Mouse (Mus musculus) embryo, embryonic 11.5 days (tissue): ENCODE results near the gene Scrt2.

Experiments used
- DNase-seq: peaks from one replicate; pipeline ENCODE4 v3.0.0-alpha.2; 2012; ENCODE audit warnings: low read depth, low spot score

Scrt2 gene

DNA sequence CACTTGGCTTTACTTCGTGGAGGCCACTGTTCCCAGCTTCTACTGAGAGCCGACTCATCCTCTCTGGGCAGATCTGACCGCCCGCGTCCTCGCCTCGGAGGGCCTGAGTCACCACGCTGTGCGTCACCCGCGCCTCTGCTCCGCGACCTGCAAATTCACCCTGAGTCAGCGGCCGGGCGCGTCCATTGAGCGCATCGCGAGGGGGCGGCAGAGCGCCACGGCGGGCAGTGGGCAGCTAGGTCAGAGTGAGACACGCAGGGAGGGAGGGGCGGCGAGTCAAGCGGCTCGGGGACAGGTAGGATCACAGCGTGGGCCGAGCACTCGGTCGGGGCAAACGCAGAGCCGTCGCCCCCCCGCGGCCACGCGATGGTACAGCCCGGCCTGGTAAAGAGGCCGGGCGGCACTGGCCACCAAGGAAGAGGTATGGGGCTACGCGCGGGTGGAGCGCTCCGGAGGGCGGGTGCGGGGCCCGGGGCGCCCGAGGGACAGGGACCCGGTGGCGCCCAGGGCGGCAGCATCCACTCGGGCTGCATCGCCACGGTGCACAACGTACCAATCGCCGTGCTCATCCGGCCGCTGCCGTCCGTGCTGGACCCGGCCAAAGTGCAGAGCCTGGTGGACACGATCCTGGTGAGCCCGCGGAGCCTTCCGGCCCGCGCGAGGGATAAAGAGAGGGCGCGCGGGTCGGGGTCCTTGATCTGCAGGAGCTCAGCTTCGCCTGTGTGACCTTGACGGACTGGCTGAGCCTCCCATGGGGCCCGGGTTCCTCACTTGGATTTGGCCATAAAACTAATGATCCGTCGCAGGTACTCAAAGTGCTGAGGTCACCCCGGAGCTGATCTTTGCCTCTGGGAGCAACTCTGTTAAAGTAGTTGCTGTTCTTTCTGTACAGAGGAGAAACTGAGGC is 24.2 kb downstream of the Scrt2 start, which contains the start of gene Srxn1:
Gene Srxn1, plus strand, starts transcription at position 199 of the 907 bp plus-strand sequence.
- DNase-seq = peak; percentile 74

DNA sequence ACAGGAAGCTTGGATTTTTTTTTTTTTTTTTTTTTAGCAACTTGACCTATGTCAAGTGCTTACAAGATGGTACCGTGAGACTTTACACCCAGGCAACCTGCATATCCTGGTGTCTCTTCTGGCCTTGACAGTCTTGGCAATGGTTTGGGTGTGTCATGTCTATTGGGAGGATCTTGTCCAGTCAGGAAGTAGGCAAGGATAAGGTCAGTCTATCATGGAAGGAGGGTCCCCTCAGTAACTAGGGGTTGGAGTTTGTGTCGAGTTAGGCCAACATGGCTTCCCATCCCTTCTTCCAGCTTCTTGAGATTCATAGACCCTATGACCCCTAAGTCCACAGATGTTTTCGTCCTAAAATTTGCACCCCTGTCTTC is 24.9 kb downstream of the Scrt2 start:
- no peak for DNase-seq

DNA sequence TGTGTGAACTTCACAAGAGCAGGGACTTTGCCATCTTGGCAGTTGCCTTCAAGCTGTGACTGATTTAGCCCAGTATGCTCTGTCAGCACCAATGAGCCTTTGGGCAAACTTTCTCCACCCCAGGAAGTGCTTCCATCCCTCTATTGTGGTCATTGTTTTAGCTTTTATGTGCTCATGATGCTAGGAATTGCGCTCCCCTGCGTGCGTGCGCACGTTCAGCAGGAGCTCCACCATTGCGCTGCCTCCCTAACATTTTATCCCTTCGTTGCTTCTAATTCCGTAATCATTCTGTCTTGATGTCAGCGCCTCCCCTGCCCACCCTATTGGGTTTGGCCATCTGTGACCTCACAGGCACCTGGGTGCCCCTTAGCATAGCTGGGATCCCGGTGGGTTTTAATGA is 25.3 kb downstream of the Scrt2 start:
- no peak for DNase-seq

DNA sequence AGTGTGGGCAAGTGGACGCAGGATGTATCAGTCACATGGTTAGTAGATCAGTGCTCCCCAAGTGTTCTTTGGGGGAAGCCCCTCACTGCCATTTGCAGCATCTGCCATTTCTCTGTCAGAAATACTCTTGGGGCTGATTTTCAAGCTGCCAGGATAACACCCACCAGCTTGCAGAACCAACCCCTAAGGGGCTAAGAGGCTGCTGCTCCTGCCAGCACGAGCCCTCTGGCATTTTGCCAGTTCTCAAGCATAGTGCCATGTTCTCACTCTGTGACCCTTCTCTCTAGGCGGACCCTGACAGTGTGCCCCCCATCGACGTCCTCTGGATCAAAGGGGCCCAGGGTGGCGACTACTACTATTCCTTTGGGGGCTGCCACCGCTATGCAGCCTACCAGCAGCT is 27.4 kb downstream of the Scrt2 start:
- no peak for DNase-seq

DNA sequence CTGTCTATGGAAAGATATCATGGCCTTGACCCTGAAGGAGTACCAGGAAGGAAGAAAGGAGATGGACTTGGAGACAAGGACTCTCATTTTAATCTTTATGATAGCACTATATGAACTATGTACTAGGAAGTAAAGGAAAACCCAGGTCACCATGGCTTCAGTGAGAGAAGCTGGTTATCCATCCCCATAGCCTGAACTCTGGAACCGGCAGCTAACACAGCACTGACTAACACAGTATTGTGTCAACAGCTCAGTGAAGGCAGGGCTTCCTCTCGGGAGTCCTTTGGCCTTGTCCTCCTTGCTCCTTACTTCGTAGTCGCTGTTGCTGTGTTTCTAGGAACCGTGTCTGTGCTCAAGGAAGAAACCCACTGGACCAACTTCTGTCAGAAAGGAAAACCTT is 28.1 kb downstream of the Scrt2 start:
- DNase-seq = no peak

DNA sequence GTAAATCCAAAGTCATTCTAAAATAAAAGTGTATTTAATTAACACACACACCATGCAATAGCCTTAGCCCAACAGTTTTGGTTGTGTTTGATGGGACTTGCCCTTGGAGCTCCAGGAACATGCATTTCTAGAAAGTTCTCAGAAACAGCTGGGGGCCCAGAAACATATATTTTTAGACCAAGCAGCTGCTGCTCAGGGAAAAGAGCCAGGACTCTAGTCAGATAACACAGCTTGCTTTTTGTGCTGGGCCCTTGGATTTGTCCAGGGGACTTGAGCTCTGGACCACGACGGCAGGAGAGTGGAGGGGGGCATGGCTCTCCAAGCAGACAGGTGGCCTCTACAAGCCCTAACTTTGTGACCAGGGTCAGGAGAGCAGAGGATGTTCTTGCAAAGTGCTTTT is 30.0 kb downstream of the Scrt2 start:
- DNase-seq = no peak

DNA sequence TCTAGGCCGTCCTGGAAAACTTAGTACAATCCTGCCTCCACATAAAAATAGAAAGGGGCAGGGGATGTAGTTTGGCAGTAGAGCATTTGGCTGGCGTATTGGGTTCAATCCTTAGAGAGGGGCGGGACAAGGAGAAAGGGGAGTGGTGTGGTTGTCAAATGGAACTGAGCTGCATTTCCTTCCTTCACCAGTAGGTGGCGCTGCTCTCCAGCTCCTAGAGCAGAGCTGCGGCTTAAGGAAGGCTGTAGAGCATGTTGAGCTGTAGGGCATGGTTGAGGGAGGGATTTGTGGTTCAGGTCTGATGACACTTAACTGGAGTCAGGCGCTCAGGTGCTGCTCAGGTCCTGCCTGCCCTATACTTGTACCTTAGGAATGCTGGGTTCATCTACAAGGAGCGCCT is 30.6 kb downstream of the Scrt2 start:
- DNase-seq = peak; percentile 90

DNA sequence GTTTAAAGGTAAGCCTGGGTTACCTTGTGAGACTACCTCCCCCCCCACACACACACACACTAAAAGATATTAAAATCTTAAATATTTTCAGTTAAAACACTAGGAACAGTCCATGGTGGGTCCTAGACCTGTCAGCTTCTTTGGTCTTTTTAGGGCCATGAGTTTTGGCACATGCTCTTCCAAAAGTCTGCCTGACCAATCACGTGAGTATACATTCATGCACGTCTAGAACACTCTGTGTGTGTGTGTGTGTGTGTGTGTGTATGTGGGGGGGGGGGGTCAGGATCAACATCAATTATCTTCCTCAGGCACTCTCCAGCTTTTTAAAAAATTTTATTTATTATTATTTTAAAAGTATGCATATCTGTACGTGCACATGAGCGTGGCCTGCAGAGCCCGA is 31.2 kb downstream of the Scrt2 start:
- no peak for DNase-seq

DNA sequence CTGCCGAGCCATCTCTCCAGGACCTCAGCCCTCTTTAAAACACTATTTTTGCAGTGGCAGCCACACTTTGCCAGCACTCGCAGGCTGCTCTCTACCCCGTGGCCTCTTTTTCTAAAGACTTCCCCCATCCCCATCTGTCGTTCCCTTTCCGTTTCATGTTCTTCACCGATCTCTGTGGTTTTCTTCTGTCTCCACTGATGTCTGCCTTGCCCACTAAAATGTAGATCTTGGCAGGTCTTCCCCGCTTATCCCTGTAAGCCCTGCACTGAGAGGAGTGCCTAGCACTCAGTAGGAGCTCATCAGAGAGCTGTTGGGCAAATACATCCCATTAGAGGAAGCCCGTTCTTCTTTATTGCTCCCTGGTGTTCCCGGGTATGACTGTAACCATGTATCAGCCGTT is 31.6 kb downstream of the Scrt2 start:
- DNase-seq = no peak

DNA sequence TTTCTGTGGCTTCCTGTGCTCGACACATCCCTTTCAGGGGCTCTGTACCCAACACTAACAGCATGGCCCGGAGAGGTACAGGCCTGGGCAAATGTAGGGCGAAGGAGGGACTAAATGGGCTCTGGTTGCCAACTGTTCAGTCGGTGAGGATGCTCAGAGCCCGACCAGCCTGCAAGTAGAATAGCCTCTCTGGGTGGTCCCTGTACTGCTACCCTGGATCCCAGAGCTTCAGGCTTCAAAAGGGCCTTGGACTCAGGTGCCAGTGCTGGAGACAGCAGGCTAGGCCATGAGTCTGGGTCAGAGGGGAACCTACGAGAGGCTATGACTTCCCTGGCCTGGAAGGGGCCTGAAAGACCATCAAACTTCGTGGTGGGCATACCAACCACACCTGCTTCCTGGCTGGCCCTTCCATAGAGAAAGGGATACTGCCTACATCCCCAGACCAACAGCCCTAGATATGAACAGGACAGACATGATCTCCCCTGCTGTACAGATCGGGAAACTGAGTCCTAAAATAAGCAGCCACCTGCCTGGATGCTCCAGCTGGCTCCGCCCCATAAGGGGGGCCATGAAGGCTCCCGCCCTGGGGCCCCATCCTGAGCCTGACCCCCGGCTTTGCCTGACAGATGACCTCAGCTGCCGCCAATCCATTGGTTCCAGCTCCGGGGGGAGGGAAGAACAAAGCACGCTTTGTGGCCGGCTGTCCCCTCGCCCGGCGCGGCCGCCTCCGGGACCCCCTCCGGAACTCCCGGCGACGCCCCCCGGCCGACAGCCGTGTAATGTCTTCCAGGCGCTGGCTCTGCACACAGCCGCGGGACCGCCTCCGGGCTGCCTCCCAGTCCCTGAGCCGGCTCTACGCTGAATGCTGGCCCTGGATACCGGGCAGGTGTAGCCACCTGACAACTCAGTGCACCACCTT is 33.0 kb downstream of the Scrt2 start:
- peak; percentile 51 for DNase-seq

DNA sequence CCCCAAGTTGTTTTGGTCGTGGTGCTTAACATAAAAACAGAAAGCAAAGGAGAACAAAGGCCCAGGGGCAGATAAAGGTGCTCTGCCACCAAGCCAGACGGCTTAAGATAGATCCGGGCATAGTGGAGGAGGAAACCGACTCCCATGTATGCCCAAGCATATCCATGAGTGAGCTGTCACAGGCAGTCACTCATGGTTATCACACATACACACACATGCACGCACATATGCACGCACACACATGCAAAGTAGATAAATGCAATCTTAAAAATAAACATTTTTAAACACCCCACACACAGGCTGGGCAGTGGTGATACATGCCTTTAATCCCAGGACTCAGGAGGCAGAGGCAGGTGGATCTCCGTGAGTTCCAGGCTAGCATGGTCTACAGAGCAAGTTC is 36.4 kb downstream of the Scrt2 start:
- DNase-seq = no peak

DNA sequence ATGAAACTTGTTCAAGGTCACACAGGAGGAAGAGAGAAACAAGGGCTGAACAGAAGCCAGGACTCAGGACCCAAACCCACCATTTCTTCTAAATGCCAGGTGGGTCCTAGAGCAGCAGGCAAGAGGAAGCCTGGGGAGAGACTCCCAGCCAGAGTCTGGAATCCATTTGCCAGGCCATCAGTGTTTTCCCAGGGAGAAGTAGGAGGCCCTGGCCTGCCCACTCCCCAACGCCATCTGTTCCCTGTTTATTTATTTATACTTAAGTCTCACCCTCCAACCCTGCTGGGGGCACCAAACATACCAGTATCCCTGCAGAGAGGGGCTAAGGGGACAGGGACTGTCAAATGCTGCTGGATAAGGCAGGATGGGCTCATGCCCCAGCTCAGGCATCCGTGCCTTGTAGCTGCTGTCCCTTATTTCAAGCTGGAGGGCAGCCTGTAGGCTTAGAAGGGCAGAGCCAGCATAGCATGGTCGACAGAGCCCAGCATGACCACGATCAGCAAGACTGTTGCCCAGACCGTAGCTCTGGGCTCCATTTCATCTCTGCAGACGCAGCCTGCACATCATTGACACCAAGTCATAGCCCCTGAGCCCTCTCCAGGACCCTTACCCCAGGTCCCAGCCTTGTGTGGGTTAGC is 38.0 kb downstream of the Scrt2 start:
- DNase-seq = no peak

DNA sequence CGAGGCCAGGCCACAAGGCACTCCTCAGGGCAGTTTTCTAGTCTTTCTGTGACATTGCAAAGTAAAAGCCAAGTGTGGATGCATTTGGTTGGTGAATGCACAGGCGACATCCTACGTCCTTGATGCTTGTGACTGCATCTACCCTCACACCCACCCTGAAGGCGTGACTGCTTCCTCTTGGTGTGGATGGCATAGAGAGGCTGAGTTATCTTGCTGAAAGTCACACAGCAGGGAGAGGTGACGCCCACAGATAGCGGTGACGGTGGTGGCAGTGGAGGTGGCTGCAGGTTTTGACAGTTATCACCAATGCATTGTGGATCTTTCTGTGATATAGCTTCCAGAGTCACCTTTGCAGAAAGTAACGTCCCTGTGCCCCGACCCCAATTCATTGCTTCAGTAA is 41.6 kb downstream of the Scrt2 start:
- DNase-seq = no peak

DNA sequence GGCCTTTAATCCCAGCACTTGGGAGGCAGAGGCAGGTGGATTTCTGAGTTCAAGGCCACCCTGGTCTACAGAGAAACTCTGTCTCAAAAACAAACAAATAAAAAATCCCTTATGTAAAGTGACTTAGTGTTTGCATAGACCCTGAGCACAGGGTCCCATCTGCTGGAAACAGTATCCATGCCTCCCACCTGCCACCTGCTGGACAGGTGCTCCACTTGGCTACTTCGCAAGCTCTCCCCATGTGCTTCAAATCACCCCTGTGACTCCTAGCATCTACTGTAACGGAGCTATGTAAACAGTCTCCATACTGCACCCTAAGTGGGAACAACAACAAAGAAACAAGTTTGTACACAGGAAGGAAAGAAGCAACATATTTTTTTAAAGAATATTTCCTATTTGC is 47.3 kb downstream of the Scrt2 start:
- no peak for DNase-seq

DNA sequence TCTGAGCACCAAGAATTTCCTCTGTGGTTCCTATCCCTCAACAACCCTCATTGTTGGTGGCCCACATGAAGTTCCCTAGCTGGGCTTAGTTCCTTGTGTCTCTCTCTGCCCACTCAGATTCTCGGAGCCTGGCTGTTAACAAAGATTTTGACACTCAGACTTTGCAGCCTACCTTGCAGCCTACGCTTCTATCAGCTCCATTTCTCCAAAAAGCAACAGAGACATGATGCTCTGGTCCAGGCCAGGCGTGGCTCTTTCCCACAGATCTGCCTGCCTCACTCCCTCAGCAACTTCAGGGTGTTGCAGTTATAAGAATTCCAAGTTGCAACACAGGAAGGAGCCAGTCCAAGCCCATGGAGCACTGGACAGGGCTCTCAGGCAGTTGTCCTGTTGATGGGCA is 48.4 kb downstream of the Scrt2 start:
- no peak for DNase-seq

DNA sequence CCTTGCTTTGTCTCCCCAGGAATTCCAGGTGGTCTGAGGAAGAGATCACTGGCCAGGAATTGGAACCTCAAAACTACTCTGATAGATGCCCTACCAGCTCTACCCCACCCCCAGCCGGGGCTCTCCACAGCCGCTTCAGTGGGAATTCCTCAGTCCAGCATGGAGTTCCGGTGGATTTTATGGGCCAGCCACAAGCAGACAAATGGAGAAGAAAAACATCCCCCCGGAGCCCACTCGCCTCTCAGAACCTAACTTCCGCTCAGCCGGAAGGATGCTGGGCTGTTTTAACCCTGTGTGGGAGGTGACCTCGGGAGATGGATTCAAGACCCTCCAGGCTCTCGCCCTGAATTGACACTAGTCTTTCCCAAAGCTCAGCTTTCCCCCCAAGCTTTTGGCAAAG is 50.7 kb downstream of the Scrt2 start:
- no peak for DNase-seq

DNA sequence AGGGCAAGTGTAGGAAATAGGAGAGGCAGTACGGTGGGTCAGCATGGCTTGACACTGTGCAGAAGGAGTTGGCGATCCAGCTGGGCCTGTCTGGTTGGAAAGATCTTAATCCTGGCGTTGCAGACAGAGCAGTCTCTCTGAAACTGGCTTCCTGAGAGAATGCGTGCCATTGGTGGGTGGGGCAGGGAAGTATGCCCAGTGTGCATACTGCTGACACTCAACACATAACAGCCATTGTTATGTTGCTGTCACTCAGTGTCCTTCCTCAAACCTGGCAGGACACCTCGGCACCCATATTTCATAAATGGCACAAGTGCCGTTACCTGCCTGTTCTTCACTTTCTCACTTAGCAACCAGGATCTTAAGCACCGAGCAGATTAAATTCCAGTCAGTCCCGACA is 51.4 kb downstream of the Scrt2 start:
- no peak for DNase-seq

DNA sequence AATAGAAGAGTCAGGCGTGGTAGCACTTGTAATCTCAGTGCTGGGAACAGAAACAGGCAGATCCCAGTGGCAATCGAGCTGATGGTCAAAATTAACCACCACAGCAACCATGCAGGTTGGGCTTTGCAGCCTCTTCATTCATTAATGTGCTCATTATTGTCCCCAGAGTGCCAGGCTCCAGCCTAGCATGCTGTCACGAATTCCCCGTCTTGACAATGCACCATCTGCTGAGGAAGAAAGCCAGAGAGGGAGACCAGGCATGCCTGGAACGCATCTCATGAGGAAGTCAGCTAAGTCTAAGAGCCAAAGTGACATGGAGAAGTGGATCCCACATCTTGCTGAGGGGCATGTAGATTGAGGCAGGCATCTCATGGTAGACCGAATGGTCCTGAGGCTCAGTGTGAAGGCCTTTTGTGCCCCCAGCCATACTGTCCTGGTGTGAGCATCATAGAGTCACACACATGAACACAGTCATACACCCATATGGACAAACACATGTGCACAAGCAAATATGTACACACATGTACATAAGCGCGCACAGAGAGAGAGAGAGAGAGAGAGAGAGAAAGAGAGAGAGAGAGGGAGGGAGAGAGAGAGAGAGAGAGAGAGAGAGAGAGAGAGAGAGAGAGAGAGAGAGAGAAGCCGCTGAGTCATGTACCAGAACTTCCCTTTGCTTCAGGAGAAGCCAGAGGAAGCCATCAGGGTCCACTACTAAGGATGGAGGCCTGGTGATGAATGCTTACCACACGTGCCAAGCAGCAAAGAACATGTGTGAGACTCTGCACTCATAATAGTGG is 58.1 kb downstream of the Scrt2 start:
- DNase-seq = no peak

DNA sequence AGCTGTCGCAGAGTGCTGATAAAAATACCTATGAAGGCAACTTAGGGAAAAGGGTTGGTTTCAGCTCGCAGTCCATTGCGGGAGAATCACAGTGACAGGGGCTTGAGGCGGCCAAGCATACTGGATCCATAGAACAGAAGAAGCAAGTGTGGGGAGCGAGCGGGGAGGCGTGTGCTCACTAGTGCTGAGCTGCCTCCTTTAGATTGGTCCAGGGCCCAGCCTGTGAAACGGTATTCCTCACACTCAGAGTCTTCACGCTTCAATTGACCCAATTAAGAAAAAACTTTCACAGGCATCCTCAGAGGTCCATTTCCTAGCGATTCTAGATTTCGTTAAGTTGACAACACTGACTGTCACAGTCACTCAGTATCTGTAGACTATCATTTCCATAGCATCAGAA is 59.6 kb downstream of the Scrt2 start:
- DNase-seq = no peak

DNA sequence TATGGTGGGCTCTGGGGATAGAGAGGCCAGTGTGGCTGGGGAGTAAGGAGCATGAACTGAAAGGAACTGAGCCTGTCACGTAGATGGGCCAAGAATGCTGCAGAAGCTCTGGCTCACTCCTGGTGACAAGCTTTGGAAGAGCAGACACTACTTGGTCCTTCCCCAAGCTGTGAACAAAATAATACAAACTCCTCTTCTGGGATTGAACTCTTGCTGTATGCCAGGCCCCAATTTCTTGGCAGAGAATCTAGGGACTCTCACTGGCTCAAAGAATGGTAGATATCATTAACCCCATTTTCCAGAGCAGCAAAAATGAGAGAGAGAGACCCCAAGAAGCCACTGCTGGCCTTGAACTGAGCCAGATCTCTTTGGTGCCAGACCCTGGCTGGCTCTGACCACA is 60.2 kb downstream of the Scrt2 start:
- no peak for DNase-seq

DNA sequence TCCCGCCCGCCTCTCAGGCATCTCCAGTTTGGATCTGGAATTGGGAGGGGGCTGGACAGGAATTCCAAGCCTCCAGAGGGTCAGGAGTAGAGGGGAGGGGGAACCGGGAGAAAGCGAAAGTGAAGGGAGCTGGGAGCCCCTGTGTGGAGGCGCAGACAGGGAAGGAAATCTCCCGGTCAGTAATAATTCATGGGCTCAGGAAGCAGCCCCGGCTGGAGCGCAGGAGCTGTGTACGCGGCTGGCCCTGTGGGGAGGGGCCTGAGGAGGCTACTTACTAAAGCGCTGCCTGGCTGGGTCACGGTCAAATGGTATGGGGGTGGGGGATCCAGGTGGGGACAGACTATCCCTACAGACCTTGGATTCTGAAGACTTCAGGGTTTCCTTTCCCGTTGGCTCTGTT is 60.7 kb downstream of the Scrt2 start:
- peak; percentile 75 for DNase-seq
